Comparison of ENCODE assay signal across 23 mouse cellular contexts in genomic region chr3:17282881-17283280, GRCm38 (mm10).
A peak's percentile ranks its signal among the peaks of the same experiment; 100 is the strongest.
DNase-seq lines count a peak whose midpoint lies in the region; ATAC-seq lines count a peak whose summit lies in the region.
"Had no signal": no experiment of that assay in that cellular context is flagged by ENCODE, and none has a peak within 500 bp of the region (broad histone marks: within the 10 kb centered on the region; RNA-seq: fewer than 3 reads in every experiment).

No protein-coding gene starts in this region.

- H3K27me3 ChIP-seq in forebrain, embryonic 14.5 days (replicated peaks; ENCODE audit: control insufficient read depth, insufficient read depth, low read length): no peaks in the 10 kb centered on the region
- H3K27me3 ChIP-seq in forebrain, embryonic 11.5 days (ENCODE audit: control insufficient read depth, insufficient read depth, low read length): no peaks in the 10 kb centered on the region
- H3K27me3 ChIP-seq: forebrain, embryonic 15.5 days; heart, embryonic 12.5 days; heart, embryonic 15.5 days; hindbrain, embryonic 15.5 days had no signal

- 79% methylated on average over 3 of the region's 3 CpGs for WGBS in forebrain, embryonic 14.5 days
- 91% methylated on average over 3 of the region's 3 CpGs for WGBS in forebrain, embryonic 11.5 days

- H3K27ac ChIP-seq in forebrain, embryonic 14.5 days (ENCODE audit: low read depth, low read length): no peak overlapping the region
- no peak overlapping the region for H3K27ac ChIP-seq in forebrain, embryonic 11.5 days (ENCODE audit: low read depth, low read length)
- H3K27ac ChIP-seq: forebrain, embryonic 10.5 days; forebrain, embryonic 15.5 days; heart, embryonic 15.5 days; hindbrain, embryonic 10.5 days; hindbrain, embryonic 15.5 days had no signal

- no peak overlapping the region for H3K4me2 ChIP-seq in forebrain, embryonic 14.5 days (ENCODE audit: low read length)
- H3K4me2 ChIP-seq in forebrain, embryonic 11.5 days (ENCODE audit: low read depth, low read length, severe bottlenecking): no peak overlapping the region
- H3K4me2 ChIP-seq: forebrain, embryonic 15.5 days; heart, embryonic 12.5 days; heart, embryonic 15.5 days; hindbrain, embryonic 15.5 days had no signal

- H3K36me3 ChIP-seq in forebrain, embryonic 14.5 days (ENCODE audit: control insufficient read depth, insufficient read depth, low read length): no peaks in the 10 kb centered on the region
- no peaks in the 10 kb centered on the region for H3K36me3 ChIP-seq in forebrain, embryonic 11.5 days (ENCODE audit: control insufficient read depth, insufficient read depth, low read length)
- H3K36me3 ChIP-seq: forebrain, embryonic 10.5 days; forebrain, embryonic 15.5 days; heart, embryonic 12.5 days; heart, embryonic 15.5 days; hindbrain, embryonic 10.5 days; hindbrain, embryonic 15.5 days had no signal

- DNase-seq in forebrain, embryonic 14.5 days (ENCODE audit: low spot score): peak; percentile 4
- no peak for DNase-seq in forebrain, embryonic 11.5 days (ENCODE audit: low spot score)
- DNase-seq in left cerebral cortex, postnatal 4 days: peak; percentile 27
- no peak for DNase-seq in left cerebral cortex, postnatal 36 days (ENCODE audit: low spot score in 2 of 2)
- DNase-seq in brain, adult 2 months (ENCODE audit: low read depth, low spot score): peak; percentile 4
- DNase-seq in thymus, postnatal 0 days (ENCODE audit: low spot score): no peak
- DNase-seq: adrenal gland, adult 2 months; adrenal gland, postnatal 14 days; cerebellum, adult 18-20 months; cerebellum, adult 9-10 months; gastrocnemius, postnatal 25 days; heart, adult 18-20 months; heart, postnatal 10 days; heart, postnatal 36 days had no signal

- H3K9ac ChIP-seq in forebrain, embryonic 14.5 days (ENCODE audit: low read length): no peak overlapping the region
- no peak overlapping the region for H3K9ac ChIP-seq in forebrain, embryonic 11.5 days (ENCODE audit: low read length)
- H3K9ac ChIP-seq: forebrain, embryonic 15.5 days; heart, embryonic 12.5 days; heart, embryonic 15.5 days; hindbrain, embryonic 15.5 days had no signal

- no peak for ATAC-seq in forebrain, embryonic 14.5 days
- ATAC-seq in forebrain, embryonic 11.5 days (replicated peaks; ENCODE audit: low FRiP score): no peak
- ATAC-seq: CD4-positive, CD25-positive, alpha-beta regulatory T cell, adult 4 months; forebrain, embryonic 15.5 days; inflammation-experienced regulatory T-cells, adult 6 months; intestine, embryonic 16.5 days had no signal

- H3K4me1 ChIP-seq in forebrain, embryonic 14.5 days (ENCODE audit: control insufficient read depth, insufficient read depth, low read length): no peaks in the 10 kb centered on the region
- no peaks in the 10 kb centered on the region for H3K4me1 ChIP-seq in forebrain, embryonic 11.5 days (replicated peaks; ENCODE audit: control insufficient read depth, insufficient read depth, low read length)
- H3K4me1 ChIP-seq: heart, embryonic 12.5 days; heart, embryonic 15.5 days; hindbrain, embryonic 10.5 days had no signal

- no peak overlapping the region for H3K4me3 ChIP-seq in forebrain, embryonic 14.5 days (ENCODE audit: low read depth, low read length)
- H3K4me3 ChIP-seq in forebrain, embryonic 11.5 days (ENCODE audit: low read depth, low read length): no peak overlapping the region
- H3K4me3 ChIP-seq: forebrain, embryonic 10.5 days; forebrain, embryonic 15.5 days; heart, embryonic 12.5 days; heart, embryonic 15.5 days; hindbrain, embryonic 10.5 days; hindbrain, embryonic 15.5 days had no signal

- intact Hi-C loops in left cerebral cortex, postnatal 4 days (cut with DNase I): no loop called here
- intact Hi-C loops in left cerebral cortex, postnatal 36 days (cut with DNase I): no loop called here

- H3K9me3 ChIP-seq in forebrain, embryonic 14.5 days (replicated peaks; ENCODE audit: control insufficient read depth, low read length): no peaks in the 10 kb centered on the region
- H3K9me3 ChIP-seq in forebrain, embryonic 11.5 days (ENCODE audit: control insufficient read depth, low read length): no peaks in the 10 kb centered on the region
- H3K9me3 ChIP-seq: forebrain, embryonic 10.5 days; forebrain, embryonic 15.5 days; heart, embryonic 12.5 days; heart, embryonic 15.5 days; hindbrain, embryonic 10.5 days; hindbrain, embryonic 15.5 days had no signal

Comparison
In these comparisons a context has a peak if more than half of its experiments do, and no peak if none do; other contexts are left out.
1. DNase-seq: peak in forebrain, embryonic 14.5 days (single experiment), left cerebral cortex, postnatal 4 days (single experiment) and brain, adult 2 months (single experiment); none in forebrain, embryonic 11.5 days (single experiment), left cerebral cortex, postnatal 36 days (0 of 2) and thymus, postnatal 0 days (single experiment).